Comparison of ENCODE assay signal across 16 mouse cellular contexts in genomic region chr9:42881040-42881439, GRCm38 (mm10).
"Had no signal": no experiment of that assay in that cellular context is flagged by ENCODE, and none has a peak within 500 bp of the region (broad histone marks: within the 10 kb centered on the region; RNA-seq: fewer than 3 reads in every experiment).

No protein-coding gene starts in this region.

- H3K4me2 ChIP-seq: limb, embryonic 13.5 days; midbrain, embryonic 11.5 days; midbrain, embryonic 15.5 days; neural tube, embryonic 13.5 days had no signal

- H3K27me3 ChIP-seq: midbrain, embryonic 15.5 days had no signal

- H3K27ac ChIP-seq: kidney, postnatal 0 days; limb, embryonic 13.5 days; liver, embryonic 14.5 days; midbrain, embryonic 15.5 days; neural tube, embryonic 13.5 days; stomach, postnatal 0 days had no signal

- H3K9me3 ChIP-seq: limb, embryonic 13.5 days; megakaryocyte, embryonic 14.5 days; midbrain, embryonic 15.5 days; neural tube, embryonic 13.5 days had no signal

- H3K4me3 ChIP-seq: limb, embryonic 13.5 days; megakaryocyte, embryonic 14.5 days; midbrain, embryonic 15.5 days; neural tube, embryonic 13.5 days had no signal

- H3K9ac ChIP-seq: limb, embryonic 13.5 days; liver, embryonic 14.5 days; midbrain, embryonic 15.5 days; neural tube, embryonic 13.5 days had no signal

- H3K36me3 ChIP-seq: limb, embryonic 13.5 days; midbrain, embryonic 15.5 days; neural tube, embryonic 13.5 days had no signal

- ATAC-seq: midbrain, embryonic 15.5 days had no signal

- DNase-seq: kidney, adult 8-10 months; kidney, postnatal 36 days; layer of hippocampus, adult 9-11 months; layer of hippocampus, postnatal 36 days; lung, adult 18-20 months; right cerebral cortex, adult 18-20 months; right cerebral cortex, postnatal 25 days; thymus, postnatal 4 days had no signal
